Mouse (Mus musculus): ENCODE measurements at regions not wholly inside any gene's neighbourhood (a gene's known extent, or its start where the extent isn't known, plus 50 kb on each side); places are given as distances from the start of the nearest gene placed in this dataset.

DNA sequence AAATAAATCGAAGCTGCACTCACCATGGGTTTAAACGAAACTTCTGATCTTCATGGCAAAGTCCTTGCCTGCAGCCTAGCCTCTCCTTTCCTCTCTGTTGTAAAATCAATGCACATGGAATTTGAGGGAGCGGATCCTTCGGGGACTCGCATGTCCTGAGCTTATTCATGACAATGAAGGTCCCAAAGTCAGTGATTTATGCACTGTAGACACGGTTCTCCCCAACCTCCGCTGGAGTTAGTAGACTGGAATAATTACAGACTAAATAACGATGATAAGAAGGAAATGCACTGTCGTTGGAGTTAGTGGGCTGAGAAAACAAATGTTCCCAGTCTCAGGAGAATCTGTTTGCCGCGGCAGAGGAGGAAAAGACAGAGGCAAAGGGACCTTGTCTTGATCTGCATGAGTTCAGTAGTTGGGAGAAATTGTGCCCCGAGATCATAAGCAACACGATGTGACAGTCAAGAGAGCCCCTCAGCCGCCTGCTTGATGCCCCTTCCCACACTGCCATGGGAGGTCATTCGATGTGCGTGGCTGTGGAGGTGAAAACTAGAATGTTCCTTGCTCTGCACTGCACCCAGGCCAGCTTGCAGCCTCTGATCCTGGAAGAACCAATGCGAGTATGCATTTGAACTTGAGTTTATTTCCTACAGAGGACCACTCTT lies 116.1 kb upstream of the Prox1 start:
- H3K27me3 ChIP-seq: no peaks in the 10 kb centered on the region
- no peak overlapping the region for H3K4me2 ChIP-seq
- H3K36me3 ChIP-seq: no peaks in the 10 kb centered on the region
- H3K4me1 ChIP-seq: no peaks in the 10 kb centered on the region
- no peak overlapping the region for H3K27ac ChIP-seq
- no peak overlapping the region for H3K9ac ChIP-seq
- H3K9me3 ChIP-seq: no peaks in the 10 kb centered on the region
- no peak for ATAC-seq (ENCODE audit: insufficient number of reproducible peaks, insufficient read depth, low FRiP score, low TSS enrichment, low read depth)
- WGBS: 81% methylated on average over 17 of the region's 17 CpGs
- no peak overlapping the region for H3K4me3 ChIP-seq

DNA sequence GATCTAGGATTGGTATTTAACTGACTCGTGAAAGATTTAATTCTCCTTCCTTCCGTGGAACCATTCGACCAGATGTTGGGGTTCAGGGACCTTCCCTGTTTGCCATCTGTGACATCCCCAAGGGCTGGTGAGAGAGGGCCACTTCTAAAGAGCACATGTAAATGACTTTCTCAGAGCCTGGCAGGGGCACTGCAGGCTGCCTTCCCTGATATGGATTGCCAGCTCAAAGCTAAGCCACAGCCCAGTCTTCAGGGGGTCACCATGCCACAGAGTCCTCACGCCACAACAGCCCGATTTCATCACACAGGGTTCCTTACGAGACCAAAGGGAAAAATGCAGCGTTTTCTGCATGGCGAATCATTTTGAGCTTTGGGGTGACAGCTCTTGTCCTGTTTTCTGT lies 115.1 kb upstream of the Prox1 start:
- no peaks in the 10 kb centered on the region for H3K27me3 ChIP-seq
- WGBS: 75% methylated on average over 8 of the region's 8 CpGs
- no peak overlapping the region for H3K4me3 ChIP-seq
- H3K9ac ChIP-seq: no peak overlapping the region
- H3K27ac ChIP-seq: no peak overlapping the region
- no peak overlapping the region for H3K4me2 ChIP-seq
- H3K36me3 ChIP-seq: no peaks in the 10 kb centered on the region
- no peaks in the 10 kb centered on the region for H3K9me3 ChIP-seq
- no peaks in the 10 kb centered on the region for H3K4me1 ChIP-seq
- no peak for ATAC-seq (ENCODE audit: insufficient number of reproducible peaks, insufficient read depth, low FRiP score, low TSS enrichment, low read depth)

DNA sequence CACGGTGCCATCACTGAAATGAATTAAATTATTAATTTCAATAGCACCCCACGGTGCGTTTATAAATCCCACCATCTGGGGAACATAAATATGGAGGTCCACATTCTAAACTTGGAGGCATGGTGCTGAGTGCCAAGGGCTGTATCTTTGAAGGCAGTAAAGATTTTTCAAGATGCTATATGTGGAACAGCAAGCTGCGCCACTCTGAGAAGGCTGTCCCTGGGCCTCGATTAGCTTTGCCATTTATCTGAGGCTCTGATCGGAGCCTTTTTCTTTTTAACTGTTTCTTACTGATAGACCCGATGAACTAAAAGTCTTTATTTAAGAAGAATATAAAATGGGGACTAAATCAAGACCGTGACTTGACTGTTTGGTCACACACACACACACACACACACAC lies 114.5 kb upstream of the Prox1 start:
- Histone ChIP-seq H3K27me3 (no peaks in the 10 kb centered on the region), H3K9me3 (no peaks in the 10 kb centered on the region), H3K4me3 (no peak overlapping the region), H3K9ac (no peak overlapping the region), H3K36me3 (no peaks in the 10 kb centered on the region), H3K27ac (no peak overlapping the region), H3K4me1 (no peaks in the 10 kb centered on the region), H3K4me2 (no peak overlapping the region)
- ATAC-seq (ENCODE audit: insufficient number of reproducible peaks, insufficient read depth, low FRiP score, low TSS enrichment, low read depth): no peak
- WGBS: 82% methylated on average over 8 of the region's 8 CpGs

DNA sequence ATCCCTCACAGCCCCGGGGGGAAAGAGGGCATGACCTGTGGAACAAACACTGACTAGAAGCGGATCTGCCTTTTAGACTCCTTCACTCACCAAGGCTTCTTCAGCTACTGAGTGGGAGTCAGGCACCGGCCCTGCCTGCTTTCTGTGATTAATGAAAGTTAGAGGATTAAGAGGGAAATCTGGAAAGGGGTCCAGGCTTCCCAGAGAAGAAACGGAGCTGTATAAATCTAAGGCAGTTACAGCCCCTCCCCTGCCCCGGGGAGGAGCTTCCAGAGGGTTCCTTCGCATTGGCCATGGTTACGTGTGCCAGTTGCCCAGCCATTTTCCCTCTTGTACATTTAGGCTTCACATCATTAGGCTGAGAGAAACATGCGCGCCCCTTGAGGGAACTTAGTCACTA lies 113.6 kb upstream of the Prox1 start:
- Histone ChIP-seq H3K9ac (no peak overlapping the region), H3K4me3 (no peak overlapping the region), H3K27ac (no peak overlapping the region), H3K4me2 (no peak overlapping the region), H3K36me3 (no peaks in the 10 kb centered on the region), H3K4me1 (no peaks in the 10 kb centered on the region), H3K9me3 (no peaks in the 10 kb centered on the region), H3K27me3 (no peaks in the 10 kb centered on the region)
- 74% methylated on average over 9 of the region's 9 CpGs for WGBS
- ATAC-seq (ENCODE audit: insufficient number of reproducible peaks, insufficient read depth, low FRiP score, low TSS enrichment, low read depth): no peak

- Histone ChIP-seq H3K9me3 (no peaks in the 10 kb centered on the region), H3K27me3 (no peaks in the 10 kb centered on the region), H3K4me3 (no peak overlapping the region), H3K4me1 (no peaks in the 10 kb centered on the region), H3K27ac (no peak overlapping the region), H3K4me2 (no peak overlapping the region), H3K36me3 (no peaks in the 10 kb centered on the region), H3K9ac (no peak overlapping the region)
- no peak for ATAC-seq (ENCODE audit: insufficient number of reproducible peaks, insufficient read depth, low FRiP score, low TSS enrichment, low read depth)
- 91% methylated on average over 18 of the region's 18 CpGs for WGBS
Observed at GRCm38 (mm10) chr1:190280081-190280858, 109.8 kb upstream of the Prox1 start.

- no peak for ATAC-seq (ENCODE audit: insufficient number of reproducible peaks, insufficient read depth, low FRiP score, low TSS enrichment, low read depth)
- no peaks in the 10 kb centered on the region for H3K27me3 ChIP-seq
- H3K4me2 ChIP-seq: no peak overlapping the region
- H3K4me1 ChIP-seq: no peaks in the 10 kb centered on the region
- no peaks in the 10 kb centered on the region for H3K36me3 ChIP-seq
- 75% methylated on average over 6 of the region's 6 CpGs for WGBS
- no peak overlapping the region for H3K9ac ChIP-seq
- H3K9me3 ChIP-seq: no peaks in the 10 kb centered on the region
- no peak overlapping the region for H3K4me3 ChIP-seq
- H3K27ac ChIP-seq: no peak overlapping the region
Observed at GRCm38 (mm10) chr1:190274911-190275310, 104.4 kb upstream of the Prox1 start.

DNA sequence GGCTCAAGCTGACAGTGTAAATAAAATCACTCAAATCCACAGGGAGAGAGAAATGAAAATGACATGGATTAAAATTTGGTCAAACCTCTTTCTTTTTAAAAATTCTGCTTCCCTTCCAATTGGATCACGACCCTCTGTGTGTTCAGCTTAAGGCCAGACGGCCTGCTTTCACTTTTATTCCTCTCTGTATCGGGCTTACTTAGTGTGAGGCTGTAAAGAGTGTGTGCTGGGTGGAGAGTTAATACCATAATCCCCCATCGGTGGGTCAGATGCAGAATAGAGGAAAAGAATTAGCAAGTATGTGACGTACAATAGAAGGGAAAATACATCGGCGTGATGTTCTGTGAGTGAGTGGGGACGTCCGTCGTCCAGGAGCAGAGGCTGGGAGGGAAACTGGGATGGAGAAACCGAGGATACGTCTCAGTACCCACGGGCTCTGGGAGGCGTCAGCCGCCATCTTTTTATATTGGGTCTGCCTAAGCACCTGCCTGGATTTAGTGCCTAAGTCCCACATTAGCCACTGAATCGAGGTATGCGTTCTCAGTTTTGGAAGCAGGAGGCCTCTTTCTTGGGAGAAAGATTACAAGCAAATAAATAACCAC lies 100.4 kb upstream of the Prox1 start:
- no peaks in the 10 kb centered on the region for H3K36me3 ChIP-seq
- ATAC-seq (ENCODE audit: insufficient number of reproducible peaks, insufficient read depth, low FRiP score, low TSS enrichment, low read depth): no peak
- no peaks in the 10 kb centered on the region for H3K27me3 ChIP-seq
- H3K4me1 ChIP-seq: no peaks in the 10 kb centered on the region
- H3K27ac ChIP-seq: no peak overlapping the region
- H3K9me3 ChIP-seq: no peaks in the 10 kb centered on the region
- H3K4me3 ChIP-seq: no peak overlapping the region
- no peak overlapping the region for H3K4me2 ChIP-seq
- 77% methylated on average over 17 of the region's 17 CpGs for WGBS
- H3K9ac ChIP-seq: no peak overlapping the region

DNA sequence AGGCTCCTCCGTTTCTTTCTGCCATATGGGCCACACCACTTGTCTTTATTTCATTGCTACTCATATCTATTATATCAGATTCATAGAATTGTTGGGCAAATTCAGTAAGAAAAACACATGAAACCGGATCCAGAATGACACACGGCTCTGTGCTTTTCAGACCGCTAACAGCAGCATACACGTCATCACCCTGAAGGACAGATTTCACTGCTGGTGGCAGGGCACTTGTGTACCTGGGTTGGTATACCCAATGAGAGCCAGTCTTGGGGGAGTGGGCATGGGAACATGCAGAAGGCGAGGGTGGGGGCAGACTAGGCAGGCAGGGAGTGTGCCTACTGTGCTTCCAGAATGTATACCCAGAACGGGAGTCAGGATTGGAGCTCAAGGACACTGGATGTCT lies 98.7 kb upstream of the Prox1 start:
- H3K27ac ChIP-seq: no peak overlapping the region
- H3K4me2 ChIP-seq: no peak overlapping the region
- no peak overlapping the region for H3K4me3 ChIP-seq
- H3K4me1 ChIP-seq: no peaks in the 10 kb centered on the region
- H3K27me3 ChIP-seq: no peaks in the 10 kb centered on the region
- H3K9me3 ChIP-seq: no peaks in the 10 kb centered on the region
- 78% methylated on average over 7 of the region's 7 CpGs for WGBS
- no peak overlapping the region for H3K9ac ChIP-seq
- no peaks in the 10 kb centered on the region for H3K36me3 ChIP-seq
- ATAC-seq (ENCODE audit: insufficient number of reproducible peaks, insufficient read depth, low FRiP score, low TSS enrichment, low read depth): no peak

DNA sequence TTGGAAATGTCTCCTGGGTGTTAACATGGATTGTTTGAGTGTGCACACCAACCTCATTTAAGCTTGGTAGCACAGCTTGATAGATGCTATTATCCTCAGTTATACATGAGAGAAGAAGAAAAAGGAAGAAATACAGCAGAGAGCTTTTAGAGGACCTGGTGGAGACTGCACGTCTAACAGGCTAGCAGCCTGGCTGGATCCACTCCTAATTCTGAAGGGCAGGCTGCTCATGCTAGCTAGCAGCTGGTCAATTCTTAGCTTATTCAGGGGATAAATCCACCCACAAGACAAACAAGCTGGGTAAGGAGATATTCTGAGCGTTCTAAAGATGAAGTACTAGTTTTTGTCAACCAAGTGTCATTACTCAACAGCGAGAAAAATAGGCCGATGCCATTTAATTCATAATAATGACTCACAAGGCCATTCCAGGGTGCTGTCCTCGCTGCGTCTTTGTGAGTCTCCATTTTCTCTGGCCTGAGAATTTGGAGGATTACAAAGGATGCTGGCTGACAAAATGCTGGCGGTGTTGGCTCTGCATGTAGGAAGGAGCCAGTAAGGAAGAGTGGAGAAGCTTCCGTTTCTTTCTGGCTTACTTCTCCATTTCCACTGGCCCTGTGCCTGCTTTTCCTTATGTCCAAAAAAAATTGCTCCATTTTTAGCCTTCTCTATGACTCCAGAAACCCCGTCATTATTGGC lies 94.7 kb upstream of the Prox1 start:
- no peak overlapping the region for H3K27ac ChIP-seq

DNA sequence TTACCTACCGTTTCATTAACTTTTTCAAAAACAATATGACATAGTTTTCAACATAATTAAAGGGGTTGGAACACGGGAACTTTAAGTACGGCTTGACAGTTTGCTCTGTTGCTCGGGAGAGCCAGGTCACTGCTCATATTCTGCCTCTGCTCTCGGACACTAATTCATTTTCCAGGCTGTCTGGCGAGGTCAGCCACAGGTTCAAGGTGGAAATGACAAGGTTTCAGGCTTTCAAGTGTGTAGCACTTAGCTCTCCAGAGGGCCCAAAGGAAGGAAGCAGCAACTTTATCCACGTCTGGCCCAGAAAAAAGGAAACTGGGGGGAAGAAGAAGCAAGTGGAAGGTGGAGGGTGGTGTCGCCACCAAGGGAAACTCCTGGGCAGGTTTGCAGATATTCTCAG lies 94.0 kb upstream of the Prox1 start:
- 60% methylated on average over 8 of the region's 8 CpGs for WGBS
- H3K4me3 ChIP-seq: no peak overlapping the region
- no peak overlapping the region for H3K4me2 ChIP-seq
- no peak overlapping the region for H3K9ac ChIP-seq
- H3K27me3 ChIP-seq: no peaks in the 10 kb centered on the region
- no peak for ATAC-seq (ENCODE audit: insufficient number of reproducible peaks, insufficient read depth, low FRiP score, low TSS enrichment, low read depth)
- no peaks in the 10 kb centered on the region for H3K9me3 ChIP-seq
- no peaks in the 10 kb centered on the region for H3K36me3 ChIP-seq
- H3K4me1 ChIP-seq: peaks cover 4% of the 10 kb centered on the region
- H3K27ac ChIP-seq: no peak overlapping the region

More for the DNA sequence above, 94.7 kb upstream of the Prox1 start:
- H3K4me2 ChIP-seq: no peak overlapping the region
- WGBS: 85% methylated on average over 9 of the region's 9 CpGs
- H3K27me3 ChIP-seq: no peaks in the 10 kb centered on the region
- H3K9me3 ChIP-seq: no peaks in the 10 kb centered on the region
- H3K4me1 ChIP-seq: peaks cover 4% of the 10 kb centered on the region
- H3K36me3 ChIP-seq: no peaks in the 10 kb centered on the region
- ATAC-seq (ENCODE audit: insufficient number of reproducible peaks, insufficient read depth, low FRiP score, low TSS enrichment, low read depth): no peak
- H3K4me3 ChIP-seq: no peak overlapping the region
- no peak overlapping the region for H3K9ac ChIP-seq

- Histone ChIP-seq H3K27me3 (no peaks in the 10 kb centered on the region), H3K4me2 (no peak overlapping the region), H3K4me1 (peaks cover 4% of the 10 kb centered on the region), H3K9me3 (no peaks in the 10 kb centered on the region), H3K27ac (no peak overlapping the region; the same call in 1 of the 2 replicates), H3K4me3 (no peak overlapping the region), H3K9ac (no peak overlapping the region), H3K36me3 (no peaks in the 10 kb centered on the region)
- 26% methylated on average over 7 of the region's 7 CpGs for WGBS
- ATAC-seq (ENCODE audit: insufficient number of reproducible peaks, insufficient read depth, low FRiP score, low TSS enrichment, low read depth): no peak
Observed at GRCm38 (mm10) chr1:190263620-190264019, 93.1 kb upstream of the Prox1 start.

Measured in embryonic facial prominence, embryonic 13.5 days (tissue).